Mouse (Mus musculus) bone marrow macrophage, adult 2 months (primary cell): Measurements from ENCODE around the gene Tubb1. TPM values are rescaled to one million over a fixed set of nuclear protein-coding genes. Genes with fewer than 3 reads are reported as not detected.

Experiments used
- H3K27ac ChIP-seq: 2 replicates; pipeline ENCODE4 v1.5.1; 2012; ENCODE audit warnings: low read depth, low read length; ENCODE audit not compliant: insufficient read depth
- H3K4me1 ChIP-seq: 2 replicates; pipeline ENCODE4 v1.6.1; 2012; ENCODE audit warnings: low read length; ENCODE audit not compliant: control insufficient read depth, insufficient read depth
- H3K4me3 ChIP-seq: 2 replicates; pipeline ENCODE4 v1.5.1; 2012; ENCODE audit warnings: mild to moderate bottlenecking, low read length, moderate library complexity; ENCODE audit not compliant: insufficient read depth
- CTCF ChIP-seq: IDR thresholded peaks from 2 replicates; pipeline ENCODE4 v1.5.1; 2012; ENCODE audit warnings: low read depth, mild to moderate bottlenecking, low read length, moderate library complexity
- POLR2A ChIP-seq: IDR thresholded peaks from 2 replicates; pipeline ENCODE4 v1.6.1; 2012; ENCODE audit warnings: mild to moderate bottlenecking, low read depth, low read length, borderline replicate concordance
- polyA plus RNA-seq: library from polyadenylated mRNA; stranded (reverse); fragments of >200 nt; gene quantifications from 2 replicates; pipeline ENCODE4 v1.2.4, GENCODE M21; 2012; ENCODE audit not compliant: missing spikeins, insufficient read depth, insufficient read length

The Tubb1 gene
- polyA plus RNA-seq, 1 experiment, result not detected

GRCm38 (mm10) chr2:174470786-174471405 lies 20.4 kb downstream of the Tubb1 start:
- Histone ChIP-seq H3K4me3 (no peak overlapping the region), H3K27ac (no peak overlapping the region), H3K4me1 (peaks cover 30% of the 10 kb centered on the region)
- TF ChIP-seq POLR2A (no peak), CTCF (no peak)

- TF ChIP-seq CTCF, result no peak
- no peak for TF ChIP-seq POLR2A
- Histone ChIP-seq H3K4me3 (peak overlapping the region; percentile 93), H3K4me1 (peaks cover 30% of the 10 kb centered on the region), H3K27ac (peak overlapping the region; percentile 78)
These were observed 21.9 kb downstream of the Tubb1 start for GRCm38 (mm10) chr2:174472407-174472806.

DNA sequence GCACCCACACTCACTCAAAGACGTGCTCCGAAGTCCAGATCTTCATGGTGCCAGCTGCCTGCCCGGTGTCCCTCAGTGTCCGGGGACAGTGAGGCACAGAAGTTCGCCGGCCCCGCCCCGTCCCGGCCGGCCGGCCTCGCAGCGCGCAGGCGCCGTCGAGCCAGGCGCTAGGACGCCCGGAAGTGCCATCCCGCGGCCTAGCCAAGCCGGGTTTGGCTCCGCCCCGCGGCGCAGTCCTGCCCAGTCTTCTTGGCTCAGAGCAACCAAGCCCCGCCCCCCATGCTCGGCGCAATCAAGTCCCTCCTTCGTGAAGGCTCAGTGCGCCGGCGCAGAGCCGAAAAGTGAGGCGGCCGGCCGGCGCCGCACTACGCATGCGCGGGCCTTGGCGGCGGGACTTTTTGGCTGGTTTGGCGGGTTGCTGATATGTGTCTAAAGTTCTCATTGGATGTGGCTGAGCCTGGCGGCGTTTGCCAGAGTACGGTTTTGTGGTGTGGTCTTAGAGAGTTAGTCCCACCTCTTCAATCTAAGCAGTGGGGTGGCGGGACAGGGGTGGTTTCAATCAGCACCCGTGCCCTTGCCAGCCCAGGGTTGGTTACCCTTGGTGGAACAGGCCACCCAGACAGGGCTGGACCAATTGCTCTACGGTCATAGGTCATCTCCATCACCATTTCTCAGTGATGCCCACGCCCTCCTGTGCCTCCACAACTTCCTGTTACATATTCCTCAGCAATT lies 22.5 kb downstream of the Tubb1 start, which contains the start of gene Prelid3b:
Gene Prelid3b, minus strand, starts transcription at position 264 of the 732 bp plus-strand sequence.
- H3K4me3 ChIP-seq, result peak within 1 kb of the TSS; percentile 93
- TF ChIP-seq POLR2A (no peak), CTCF (no peak)
- peak within 1 kb of the TSS; percentile 78 for H3K27ac ChIP-seq
- peaks cover 30% of the 10 kb centered on the region for H3K4me1 ChIP-seq

DNA sequence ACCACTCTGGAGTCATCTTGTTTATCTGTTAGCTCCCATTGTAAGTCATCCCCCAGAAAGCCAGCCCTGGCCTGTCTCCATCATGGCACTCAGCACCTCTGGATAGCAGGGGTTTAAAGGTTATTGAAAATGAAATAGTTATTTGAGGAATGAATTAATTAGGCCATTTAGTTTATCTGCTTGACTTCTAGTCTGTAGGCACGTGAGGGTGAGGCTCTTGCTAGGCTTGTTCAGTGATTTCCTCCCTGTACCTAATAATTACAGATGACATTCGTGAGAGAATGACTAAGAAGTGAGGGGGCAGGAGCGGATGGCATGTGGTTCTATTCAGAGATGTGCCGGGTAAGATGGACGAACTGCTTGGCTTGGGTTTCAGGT lies 23.0 kb downstream of the Tubb1 start:
- Histone ChIP-seq H3K27ac (peak overlapping the region; percentile 76; the same call in 1 of the 2 replicates), H3K4me1 (peaks cover 30% of the 10 kb centered on the region), H3K4me3 (peak overlapping the region; percentile 66)
- TF ChIP-seq POLR2A (no peak), CTCF (no peak)

DNA sequence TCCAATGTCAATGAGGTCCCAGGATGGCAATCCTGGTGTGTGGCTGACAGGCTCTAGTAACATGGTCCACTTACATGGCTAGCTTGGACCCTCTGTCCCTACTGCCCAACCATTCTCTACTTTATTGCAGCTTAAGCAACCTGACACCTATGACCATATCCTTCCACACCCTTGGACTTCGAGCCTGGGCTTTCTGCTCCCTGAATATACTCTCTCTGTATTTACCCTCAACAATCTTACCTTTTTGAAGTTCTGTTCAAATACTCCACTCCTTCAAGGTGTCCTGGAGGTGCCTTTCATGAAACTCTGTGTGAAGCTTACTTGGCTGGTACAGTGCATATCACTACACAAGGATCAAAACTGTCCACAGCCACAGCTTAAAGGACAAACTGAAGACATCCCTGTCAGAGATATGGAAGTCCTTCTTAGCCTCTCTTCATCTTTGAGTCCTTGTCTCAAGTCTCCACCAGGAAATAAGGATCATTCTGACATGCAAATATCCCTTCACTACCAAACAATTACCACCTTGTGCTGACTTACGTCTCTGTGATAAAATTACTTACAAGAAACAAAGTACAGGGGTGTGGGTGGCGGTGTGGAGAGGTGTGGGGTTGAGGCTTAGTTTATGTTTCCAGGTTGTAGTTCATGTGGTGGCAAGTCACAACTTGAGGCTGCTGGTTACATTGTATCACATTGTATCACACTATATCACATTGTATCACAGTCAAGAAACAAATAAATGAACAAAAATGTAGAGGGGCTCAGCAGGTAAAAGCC lies 27.2 kb downstream of the Tubb1 start:
- Histone ChIP-seq H3K27ac (no peak overlapping the region), H3K4me1 (peaks cover 10% of the 10 kb centered on the region), H3K4me3 (no peak overlapping the region)
- TF ChIP-seq CTCF (no peak), POLR2A (no peak)

- peaks cover 3% of the 10 kb centered on the region for H3K4me1 ChIP-seq
- H3K27ac ChIP-seq, result no peak overlapping the region
- H3K4me3 ChIP-seq, result no peak overlapping the region
- no peak for TF ChIP-seq POLR2A
- TF ChIP-seq CTCF, result no peak
These were observed 28.3 kb downstream of the Tubb1 start for GRCm38 (mm10) chr2:174478746-174479145.

DNA sequence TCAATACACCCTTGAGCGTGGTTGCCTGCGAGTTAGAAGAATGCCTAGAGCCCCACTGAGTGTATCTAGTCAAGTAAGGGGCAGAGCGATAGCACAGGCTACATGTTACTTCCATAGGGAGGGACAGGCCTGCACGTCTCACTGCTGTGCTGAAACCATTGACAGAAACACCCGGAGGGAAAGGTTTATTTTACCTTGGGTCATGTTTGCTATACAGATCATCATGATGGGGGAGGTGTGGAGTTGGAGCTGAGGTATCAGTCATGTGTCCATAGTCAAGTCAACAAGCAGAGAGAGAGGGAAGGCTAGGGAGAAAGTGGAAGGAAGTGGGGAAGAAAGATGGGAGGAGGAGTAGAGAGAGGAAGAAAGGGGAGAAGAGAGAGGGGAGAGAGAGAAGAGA lies 36.5 kb downstream of the Tubb1 start:
- no peak for TF ChIP-seq CTCF
- no peak for TF ChIP-seq POLR2A

GRCm38 (mm10) chr2:174492858-174493257 lies 42.4 kb downstream of the Tubb1 start:
- Histone ChIP-seq H3K4me3 (no peak overlapping the region), H3K27ac (no peak overlapping the region), H3K4me1 (no peaks in the 10 kb centered on the region)
- TF ChIP-seq CTCF, result no peak
- TF ChIP-seq POLR2A, result no peak

More for the DNA sequence above, 36.5 kb downstream of the Tubb1 start:
- Histone ChIP-seq H3K4me3 (no peak overlapping the region), H3K4me1 (no peaks in the 10 kb centered on the region), H3K27ac (no peak overlapping the region)

DNA sequence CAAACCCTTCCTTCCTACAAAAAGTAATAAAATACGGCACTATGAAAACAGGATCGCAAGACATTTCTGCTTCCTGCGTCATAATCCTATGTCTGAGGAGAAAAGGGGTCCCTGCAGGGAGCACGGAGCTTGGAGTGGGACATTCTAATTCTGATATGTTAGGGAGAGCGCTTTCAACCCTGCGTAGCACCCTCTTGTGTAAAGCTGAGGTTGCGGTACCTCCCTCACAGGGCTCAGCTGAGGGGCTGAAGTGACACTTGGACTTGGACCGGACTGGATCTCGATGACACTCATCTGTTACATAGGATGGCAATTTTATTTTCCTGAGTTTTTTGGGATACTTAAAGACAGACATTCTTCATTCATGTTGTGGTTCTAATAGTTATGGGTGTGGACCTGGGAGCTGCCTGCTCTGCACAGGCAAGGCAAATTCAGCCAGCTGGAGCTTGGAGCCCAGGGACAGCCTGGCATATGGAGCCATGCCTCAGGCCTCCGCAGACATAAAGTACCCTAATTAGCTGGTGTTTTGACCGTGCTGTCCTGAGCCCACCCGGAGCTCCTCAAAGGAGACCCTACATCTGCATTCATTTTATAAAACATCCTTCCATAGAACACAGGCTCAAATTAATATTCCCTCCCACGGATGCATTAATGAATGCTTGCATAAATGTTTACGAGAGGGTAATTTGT lies 50.5 kb downstream of the Tubb1 start:
- H3K27ac ChIP-seq, result no peak overlapping the region
- no peak overlapping the region for H3K4me3 ChIP-seq
- no peaks in the 10 kb centered on the region for H3K4me1 ChIP-seq
- TF ChIP-seq CTCF, result no peak
- TF ChIP-seq POLR2A, result no peak

GRCm38 (mm10) chr2:174501517-174501916 lies 51.0 kb downstream of the Tubb1 start:
- H3K27ac ChIP-seq, result no peak overlapping the region
- H3K4me3 ChIP-seq, result no peak overlapping the region
- H3K4me1 ChIP-seq, result no peaks in the 10 kb centered on the region
- TF ChIP-seq CTCF (no peak), POLR2A (no peak)
